Comparison of ENCODE assay signal across 24 mouse cellular contexts in the genomic region with DNA sequence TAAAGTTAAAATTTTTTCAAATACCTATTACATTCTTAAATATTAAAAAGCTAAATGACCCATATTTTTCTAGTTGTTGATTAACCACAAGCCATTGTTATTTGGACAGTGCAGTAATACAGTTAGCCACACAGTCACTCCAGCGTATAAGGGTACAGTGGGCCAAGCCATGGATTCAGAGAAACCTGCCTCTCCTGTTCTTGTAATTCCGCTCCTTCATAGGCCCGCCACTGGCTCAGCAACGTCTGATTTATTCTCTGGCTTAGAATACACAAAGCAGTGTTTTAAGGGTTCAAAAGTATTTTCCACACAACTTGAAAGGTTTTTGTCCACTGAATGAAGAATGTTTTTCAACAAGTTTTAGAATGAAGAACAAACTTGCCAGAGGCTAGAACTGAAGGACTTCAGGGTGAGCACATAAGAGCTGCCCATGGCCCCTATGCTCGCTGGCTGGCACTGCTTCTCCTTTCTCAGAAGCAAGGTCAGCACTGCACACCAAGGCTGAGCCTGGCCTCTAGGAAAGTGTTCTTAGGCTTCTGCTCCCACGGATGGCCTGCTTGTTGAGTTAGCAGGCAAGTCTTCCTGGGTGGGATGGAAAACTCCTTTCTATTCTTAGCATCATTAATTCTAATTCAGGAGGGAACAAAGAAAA.
A peak's percentile ranks its signal among the peaks of the same experiment; 100 is the strongest.
DNase-seq lines count a peak whose midpoint lies in the region; ATAC-seq lines count a peak whose summit lies in the region.
"Had no signal": no experiment of that assay in that cellular context is flagged by ENCODE, and none has a peak within 500 bp of the region (broad histone marks: within the 10 kb centered on the region; RNA-seq: fewer than 3 reads in every experiment).

No protein-coding gene starts in this region.

- H3K27me3 ChIP-seq in kidney, embryonic 16.5 days (ENCODE audit: insufficient read depth, low read length) = no peaks in the 10 kb centered on the region
- H3K27me3 ChIP-seq in midbrain, embryonic 12.5 days = no peaks in the 10 kb centered on the region
- no peaks in the 10 kb centered on the region for H3K27me3 ChIP-seq in midbrain, embryonic 16.5 days (ENCODE audit: control insufficient read depth, insufficient read depth, low read depth, low read length)
- no peaks in the 10 kb centered on the region for H3K27me3 ChIP-seq in stomach, embryonic 14.5 days (ENCODE audit: control insufficient read depth, insufficient read depth, low read length)
- no peaks in the 10 kb centered on the region for H3K27me3 ChIP-seq in heart, embryonic 11.5 days (ENCODE audit: control insufficient read depth, insufficient read depth, low read length)
- H3K27me3 ChIP-seq: limb, embryonic 13.5 days; liver, embryonic 13.5 days; Patski had no signal

- no peaks in the 10 kb centered on the region for H3K36me3 ChIP-seq in kidney, embryonic 16.5 days (ENCODE audit: insufficient read depth, low read length)
- H3K36me3 ChIP-seq in midbrain, embryonic 12.5 days = no peaks in the 10 kb centered on the region
- no peaks in the 10 kb centered on the region for H3K36me3 ChIP-seq in midbrain, embryonic 16.5 days (ENCODE audit: control insufficient read depth, insufficient read depth, low read length)
- H3K36me3 ChIP-seq in stomach, embryonic 14.5 days (ENCODE audit: control insufficient read depth, insufficient read depth, low read length) = no peaks in the 10 kb centered on the region
- H3K36me3 ChIP-seq in heart, embryonic 11.5 days (ENCODE audit: control insufficient read depth, insufficient read depth, low read length) = no peaks in the 10 kb centered on the region
- H3K36me3 ChIP-seq: heart, embryonic 10.5 days; limb, embryonic 13.5 days; liver, embryonic 13.5 days had no signal

- 64% methylated on average over 6 of the region's 6 CpGs for WGBS in kidney, embryonic 16.5 days
- WGBS in midbrain, embryonic 12.5 days = 72% methylated on average over 6 of the region's 6 CpGs
- WGBS in midbrain, embryonic 16.5 days = 56% methylated on average over 6 of the region's 6 CpGs
- WGBS in stomach, embryonic 14.5 days = 58% methylated on average over 6 of the region's 6 CpGs
- 76% methylated on average over 6 of the region's 6 CpGs for WGBS in heart, embryonic 11.5 days (ENCODE audit: insufficient replicate concordance)

- 0 out of 2 replicates have a peak overlapping the region, but pooled peaks have one; percentile 14 for H3K27ac ChIP-seq in kidney, embryonic 16.5 days (ENCODE audit: low read length)
- peak overlapping the region; percentile 46; the same call in 1 of the 2 replicates for H3K27ac ChIP-seq in midbrain, embryonic 12.5 days (replicated peaks)
- no peak overlapping the region for H3K27ac ChIP-seq in midbrain, embryonic 16.5 days (ENCODE audit: low read length)
- H3K27ac ChIP-seq in stomach, embryonic 14.5 days (ENCODE audit: low read length) = peak overlapping the region; percentile 16; the same call in 1 of the 2 replicates
- no peak overlapping the region for H3K27ac ChIP-seq in heart, embryonic 11.5 days (ENCODE audit: low read depth, low read length)
- H3K27ac ChIP-seq: heart, embryonic 10.5 days; layer of hippocampus, adult 2 months; limb, embryonic 13.5 days; liver, embryonic 13.5 days had no signal

- H3K9me3 ChIP-seq in kidney, embryonic 16.5 days (ENCODE audit: low read length) = no peaks in the 10 kb centered on the region
- no peaks in the 10 kb centered on the region for H3K9me3 ChIP-seq in midbrain, embryonic 12.5 days
- no peaks in the 10 kb centered on the region for H3K9me3 ChIP-seq in midbrain, embryonic 16.5 days (replicated peaks; ENCODE audit: control insufficient read depth, low read length, poor library complexity, severe bottlenecking)
- H3K9me3 ChIP-seq in stomach, embryonic 14.5 days (ENCODE audit: control insufficient read depth, low read depth, low read length) = no peaks in the 10 kb centered on the region
- H3K9me3 ChIP-seq in heart, embryonic 11.5 days (replicated peaks; ENCODE audit: control insufficient read depth, low read length) = no peaks in the 10 kb centered on the region
- H3K9me3 ChIP-seq: heart, embryonic 10.5 days; limb, embryonic 13.5 days; liver, embryonic 13.5 days had no signal

- no peak for ATAC-seq in kidney, embryonic 16.5 days (ENCODE audit: low FRiP score, low TSS enrichment)
- ATAC-seq in midbrain, embryonic 12.5 days (ENCODE audit: low FRiP score, low read depth) = no peak
- ATAC-seq in midbrain, embryonic 16.5 days = no peak
- ATAC-seq in stomach, embryonic 14.5 days (ENCODE audit: insufficient number of reproducible peaks, insufficient read depth, low FRiP score, low read depth) = no peak
- no peak for ATAC-seq in heart, embryonic 11.5 days (replicated peaks; ENCODE audit: insufficient number of reproducible peaks, low FRiP score, low TSS enrichment)
- ATAC-seq: forebrain, postnatal 0 days; Patski had no signal

- H3K9ac ChIP-seq in kidney, embryonic 16.5 days (replicated peaks; ENCODE audit: low read length) = no peak overlapping the region
- no peak overlapping the region for H3K9ac ChIP-seq in midbrain, embryonic 12.5 days (replicated peaks)
- no peak overlapping the region for H3K9ac ChIP-seq in midbrain, embryonic 16.5 days (ENCODE audit: low read depth, low read length)
- no peak overlapping the region for H3K9ac ChIP-seq in stomach, embryonic 14.5 days (replicated peaks; ENCODE audit: low read depth, low read length)
- no peak overlapping the region for H3K9ac ChIP-seq in heart, embryonic 11.5 days (ENCODE audit: low read depth, low read length)
- H3K9ac ChIP-seq: forebrain, postnatal 0 days; limb, embryonic 13.5 days; liver, embryonic 13.5 days had no signal

- H3K4me1 ChIP-seq in kidney, embryonic 16.5 days (ENCODE audit: insufficient read depth, low read length) = peaks cover 31% of the 10 kb centered on the region
- H3K4me1 ChIP-seq in midbrain, embryonic 12.5 days = 0 out of 2 replicates have a peak, but pooled peaks cover 3% of the 10 kb centered on the region
- peaks cover 4% of the 10 kb centered on the region; the same call in 1 of the 2 replicates for H3K4me1 ChIP-seq in midbrain, embryonic 16.5 days (ENCODE audit: control insufficient read depth, insufficient read depth, low read length)
- H3K4me1 ChIP-seq in stomach, embryonic 14.5 days (ENCODE audit: control insufficient read depth, insufficient read depth, low read length) = no peaks in the 10 kb centered on the region
- H3K4me1 ChIP-seq in heart, embryonic 11.5 days (ENCODE audit: control insufficient read depth, insufficient read depth, low read length) = no peaks in the 10 kb centered on the region
- H3K4me1 ChIP-seq: heart, embryonic 10.5 days; liver, embryonic 13.5 days had no signal

- DNase-seq in adrenal gland, adult (ENCODE audit: inconsistent age in 2 of 2, low spot score in 1 of 2) = peak; percentile 59 to 73
- no peak for DNase-seq in adrenal gland, postnatal 4 days (ENCODE audit: low spot score in 2 of 2)
- DNase-seq in kidney, postnatal 4 days = no peak
- DNase-seq: cerebellum, adult 18-20 months; cerebellum, postnatal 25 days; forebrain, postnatal 0 days; heart, postnatal 10 days; kidney, adult 18-20 months; kidney, postnatal 10 days; layer of hippocampus, postnatal 36 days; liver, embryonic 13.5 days; lung, postnatal 14 days; right cerebral cortex, adult 18-20 months; thymus, adult 18-20 months; thymus, postnatal 4 days had no signal

- H3K4me3 ChIP-seq in kidney, embryonic 16.5 days (ENCODE audit: low read length) = no peak overlapping the region
- no peak overlapping the region for H3K4me3 ChIP-seq in midbrain, embryonic 12.5 days
- no peak overlapping the region for H3K4me3 ChIP-seq in midbrain, embryonic 16.5 days (ENCODE audit: low read depth, low read length)
- no peak overlapping the region for H3K4me3 ChIP-seq in stomach, embryonic 14.5 days (ENCODE audit: low read depth, low read length)
- H3K4me3 ChIP-seq in heart, embryonic 11.5 days (ENCODE audit: low read depth, low read length) = no peak overlapping the region
- H3K4me3 ChIP-seq: heart, embryonic 10.5 days; layer of hippocampus, adult 2 months; limb, embryonic 13.5 days; liver, embryonic 13.5 days had no signal

- H3K4me2 ChIP-seq in kidney, embryonic 16.5 days (replicated peaks; ENCODE audit: low read depth, low read length) = no peak overlapping the region
- no peak overlapping the region for H3K4me2 ChIP-seq in midbrain, embryonic 12.5 days (replicated peaks)
- H3K4me2 ChIP-seq in midbrain, embryonic 16.5 days (ENCODE audit: low read length) = no peak overlapping the region
- no peak overlapping the region for H3K4me2 ChIP-seq in stomach, embryonic 14.5 days (replicated peaks; ENCODE audit: low read depth, low read length)
- H3K4me2 ChIP-seq in heart, embryonic 11.5 days = no peak overlapping the region
- H3K4me2 ChIP-seq: limb, embryonic 13.5 days; liver, embryonic 13.5 days had no signal

Comparison
In these comparisons a context has a peak if more than half of its experiments do, and no peak if none do; other contexts are left out.
1. DNase-seq: peak in adrenal gland, adult (2 of 2); none in adrenal gland, postnatal 4 days (0 of 2) and kidney, postnatal 4 days (0 of 2).
2. H3K27ac ChIP-seq: peak in kidney, embryonic 16.5 days (single experiment), midbrain, embryonic 12.5 days (single experiment) and stomach, embryonic 14.5 days (single experiment); none in midbrain, embryonic 16.5 days (single experiment) and heart, embryonic 11.5 days (single experiment).